Mouse (Mus musculus): ENCODE measurements around the gene Kcnn1.

Gene Kcnn1

DNA sequence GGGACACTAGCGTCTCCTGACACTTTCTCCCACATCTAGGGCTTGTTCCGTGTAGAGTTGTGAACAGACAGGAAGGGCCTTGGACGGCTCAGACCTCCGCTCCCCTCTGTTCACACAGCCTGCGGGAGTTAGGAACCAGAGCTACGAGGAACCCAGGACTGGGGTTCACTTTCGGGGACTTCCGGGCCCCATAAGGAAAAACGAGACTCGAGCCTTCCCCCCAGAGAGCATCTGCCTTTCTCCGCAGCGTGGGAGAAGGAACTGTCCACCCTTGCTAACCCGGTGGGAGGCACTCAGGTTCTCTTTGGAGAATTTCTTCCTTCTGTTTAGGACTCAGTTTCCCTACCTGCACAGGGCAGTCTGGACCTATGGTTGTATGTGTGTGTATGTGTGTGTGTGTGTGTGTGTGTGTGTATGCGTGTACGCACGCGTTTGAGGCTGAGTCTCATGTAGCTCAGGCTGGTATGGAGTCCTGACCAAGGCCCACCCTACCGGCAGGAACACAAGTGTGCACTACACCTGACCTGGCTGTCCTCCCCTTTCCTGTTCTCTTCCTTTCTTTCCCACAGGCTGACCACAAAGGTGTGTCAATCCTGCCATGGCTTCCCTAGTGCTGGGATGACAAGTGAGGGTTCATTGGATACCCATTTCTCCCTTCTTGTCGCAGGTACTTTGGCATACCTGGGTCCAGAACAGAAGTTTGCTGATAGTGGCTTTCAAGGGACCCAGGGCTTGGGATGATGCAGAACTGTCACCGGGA, 30.0 kb upstream of the Kcnn1 start:
- DNase-seq (ENCODE audit: low read depth), result no peak

DNA sequence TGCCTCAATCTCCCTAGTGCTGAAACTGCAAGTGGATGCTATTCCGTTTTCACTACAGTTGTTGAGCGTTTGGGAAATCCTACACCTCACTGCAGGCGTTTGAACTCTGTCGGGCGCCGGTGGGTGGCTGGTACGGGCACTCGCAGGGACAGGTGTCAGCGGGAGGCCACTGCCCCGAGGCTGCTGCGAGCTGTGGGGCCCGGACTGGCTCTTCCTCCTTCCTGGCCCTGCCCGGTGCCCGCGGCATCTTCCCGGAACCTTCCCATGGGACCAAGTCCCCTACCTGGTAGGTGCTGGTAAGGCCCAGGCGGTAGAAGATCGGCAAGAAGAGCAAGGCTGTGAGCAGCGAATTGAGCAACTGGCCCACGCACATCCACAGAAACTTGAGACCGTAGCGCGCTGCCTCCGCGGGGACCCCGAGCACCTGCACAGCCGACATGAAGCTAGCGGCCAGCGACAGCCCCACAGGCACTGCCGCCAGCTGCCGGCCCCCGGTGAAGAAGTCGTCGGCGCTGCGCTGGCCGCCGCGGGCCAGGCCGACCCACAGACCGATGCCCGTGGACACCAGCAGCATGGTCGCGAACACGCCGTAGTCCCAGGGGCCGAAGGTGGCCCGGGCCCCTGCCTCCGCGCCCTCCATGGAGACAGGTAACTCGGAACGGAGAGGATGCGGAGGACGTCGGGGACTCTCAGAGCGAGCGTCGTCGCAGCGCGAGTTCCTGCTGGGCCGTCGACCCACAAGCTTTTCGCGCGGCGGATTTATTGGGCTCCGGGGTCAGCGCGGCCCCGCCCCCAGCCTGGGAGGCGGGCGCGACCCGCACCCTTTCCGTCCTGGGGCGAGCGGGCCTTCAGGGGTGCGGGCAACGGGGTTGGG, 29.2 kb upstream of the Kcnn1 start, which contains the start of gene Slc5a5:
TSS of gene Slc5a5 (minus strand) at position 736 of the 874 bp plus-strand sequence.
- DNase-seq (ENCODE audit: low read depth), result no peak

DNA sequence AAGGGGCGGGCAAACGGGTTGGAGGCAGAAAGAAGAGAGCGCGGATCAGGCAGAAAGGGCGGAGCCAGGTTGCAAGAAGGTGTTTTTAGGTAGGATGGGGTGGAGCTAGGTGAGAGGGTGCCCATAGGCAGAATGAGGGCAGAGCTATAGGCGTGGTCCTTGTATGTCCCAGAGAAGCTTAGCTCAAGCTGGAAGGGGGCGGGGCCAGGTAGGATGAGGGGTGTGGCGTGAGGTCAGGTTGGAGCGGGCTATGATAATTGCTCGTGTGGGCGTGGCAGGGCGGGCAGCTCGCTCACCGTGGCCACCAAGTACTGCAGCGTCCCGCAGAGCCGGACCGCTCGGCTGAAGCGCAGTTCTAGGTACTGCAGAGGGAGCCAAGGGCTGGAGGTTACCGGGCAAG, 28.3 kb upstream of the Kcnn1 start:
- DNase-seq (ENCODE audit: low read depth), result no peak

DNA sequence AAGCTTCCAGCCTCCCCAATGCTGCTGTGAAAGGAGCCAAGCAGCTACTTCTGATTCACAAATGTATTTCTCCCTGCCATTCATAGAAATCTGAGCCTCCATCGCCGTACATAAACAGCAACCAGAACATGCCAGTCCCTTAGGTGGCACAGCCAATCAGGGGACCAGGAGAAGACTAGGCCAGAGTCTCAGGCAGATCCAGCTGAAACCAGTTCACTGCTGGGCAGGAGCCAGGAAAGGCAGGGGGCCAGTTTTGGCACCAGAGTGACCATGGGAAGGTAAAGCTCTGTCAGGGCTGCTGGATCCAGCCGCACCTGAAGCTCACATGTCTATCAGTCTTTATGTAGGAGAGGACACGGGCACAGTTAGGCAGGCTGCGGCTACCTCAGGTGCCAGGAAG, 27.6 kb upstream of the Kcnn1 start:
- DNase-seq (ENCODE audit: low read depth), result no peak

DNA sequence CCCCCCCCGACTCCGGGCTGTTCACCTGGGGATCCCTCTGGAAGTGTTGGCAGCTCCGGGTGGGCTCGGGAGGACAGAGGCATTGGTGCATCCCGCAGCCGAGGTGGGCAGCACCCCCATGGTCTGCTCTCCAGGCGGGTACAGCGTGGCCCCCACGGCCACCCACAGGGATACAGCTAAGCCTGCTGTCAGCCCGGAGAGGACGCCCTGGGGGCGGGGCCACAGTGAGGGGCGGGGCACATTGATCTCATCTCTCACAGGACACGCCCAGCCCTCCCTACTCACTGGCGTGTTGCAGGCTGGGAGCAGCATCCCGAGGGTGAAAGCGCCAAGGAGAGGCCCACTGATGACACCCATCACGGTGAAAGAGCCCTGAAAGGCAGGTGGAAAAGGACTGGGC, 24.6 kb upstream of the Kcnn1 start:
- no peak for DNase-seq (ENCODE audit: low read depth)

DNA sequence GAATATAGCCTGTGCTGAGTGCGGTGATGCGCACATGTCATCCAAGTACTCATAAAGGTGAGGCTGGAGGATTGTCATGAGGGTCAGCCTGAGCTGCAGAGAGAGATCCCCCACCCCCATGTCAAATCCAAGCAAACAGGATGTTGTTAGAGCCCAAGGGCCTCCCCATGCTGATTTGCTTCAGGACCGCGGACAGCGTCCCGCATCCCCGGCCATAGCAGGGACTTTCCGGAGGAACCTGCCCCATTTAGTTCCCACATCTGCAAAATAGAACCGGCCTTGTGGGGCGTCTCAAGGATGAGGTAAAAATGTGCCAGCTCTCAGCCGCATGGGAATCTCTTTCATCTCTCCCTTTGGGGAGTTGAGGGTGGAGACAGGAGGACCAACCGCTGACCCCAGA, 22.6 kb upstream of the Kcnn1 start:
- no peak for DNase-seq (ENCODE audit: low read depth)

DNA sequence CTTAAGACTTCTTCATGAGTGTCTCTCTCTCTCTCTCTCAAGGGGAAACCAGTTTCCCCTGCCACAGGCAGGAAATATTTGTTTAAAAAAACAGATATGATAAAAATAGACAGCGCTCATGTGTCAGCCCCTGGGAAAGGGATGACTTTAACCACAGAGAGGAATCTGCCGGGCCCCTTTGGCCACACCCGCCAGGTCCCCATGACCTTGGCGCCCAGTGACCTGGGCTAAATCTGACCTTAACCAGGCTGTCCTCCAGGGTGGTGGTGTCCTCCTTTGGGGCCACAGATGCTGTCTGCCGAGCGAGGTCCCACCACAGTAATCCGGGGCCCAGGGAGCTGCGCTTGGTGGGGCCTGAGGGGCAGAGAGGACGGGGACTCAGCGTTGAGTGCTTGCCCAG, 21.6 kb upstream of the Kcnn1 start:
- no peak for DNase-seq (ENCODE audit: low read depth)

DNA sequence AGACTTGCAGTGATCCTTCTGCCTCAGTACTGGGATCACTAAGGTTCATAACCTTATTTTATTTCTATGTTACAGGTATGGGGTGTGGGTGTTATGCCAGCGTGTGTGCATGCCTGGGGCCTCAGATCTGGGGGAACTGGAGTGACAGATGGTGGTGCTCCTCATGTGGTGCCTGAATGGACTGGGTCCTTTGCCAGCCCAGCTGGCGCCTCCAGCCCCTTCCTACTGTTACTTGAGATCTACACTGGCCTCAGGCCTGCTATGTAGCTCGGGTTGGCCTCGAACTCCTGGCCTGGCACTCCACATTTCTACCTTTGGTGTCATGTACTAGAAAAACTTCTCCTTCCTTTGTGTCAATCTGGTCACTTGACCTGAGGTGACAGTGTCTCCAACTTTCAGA, 21.1 kb upstream of the Kcnn1 start:
- no peak for DNase-seq (ENCODE audit: low read depth)

DNA sequence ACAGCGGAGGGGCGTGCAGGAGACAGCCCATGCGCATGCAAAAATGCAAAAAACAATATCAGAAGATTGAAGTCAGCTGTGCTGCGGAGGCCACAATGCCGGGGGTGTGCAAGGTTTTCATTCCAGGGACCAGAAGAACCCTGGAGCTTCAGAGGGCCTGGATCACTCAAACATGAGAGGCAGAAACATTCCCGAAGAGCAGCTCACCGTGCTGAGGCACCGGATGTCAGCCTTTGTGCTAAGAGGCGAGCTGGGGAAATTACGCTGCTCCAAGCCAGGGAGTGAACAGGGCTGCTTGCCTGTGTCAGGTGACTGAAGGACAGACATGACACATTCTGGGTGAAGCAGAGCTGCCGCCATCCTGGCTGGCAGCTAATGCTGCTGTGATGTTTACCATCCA, 17.5 kb upstream of the Kcnn1 start:
- no peak for DNase-seq (ENCODE audit: low read depth)

DNA sequence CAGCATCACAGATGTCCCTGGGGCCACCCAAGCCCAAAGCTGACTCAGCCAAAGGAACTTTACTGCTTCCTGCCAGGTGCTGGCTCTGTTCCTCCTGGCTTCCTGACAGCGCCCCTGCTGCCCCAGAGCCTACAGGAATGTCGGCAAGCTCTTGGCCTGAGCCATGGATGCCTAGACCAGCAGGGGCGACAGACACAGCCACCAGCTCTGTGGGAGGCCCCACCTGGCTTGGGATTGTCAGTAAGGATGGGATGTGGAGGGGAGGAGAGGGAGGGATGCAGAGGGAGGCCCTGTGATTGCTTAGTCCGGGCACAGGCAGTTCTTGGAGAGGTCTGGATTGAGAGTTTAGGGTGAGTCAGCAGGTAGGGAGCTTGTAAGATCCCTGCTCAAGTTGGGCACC, 17.1 kb upstream of the Kcnn1 start:
- DNase-seq (ENCODE audit: low read depth), result no peak

DNA sequence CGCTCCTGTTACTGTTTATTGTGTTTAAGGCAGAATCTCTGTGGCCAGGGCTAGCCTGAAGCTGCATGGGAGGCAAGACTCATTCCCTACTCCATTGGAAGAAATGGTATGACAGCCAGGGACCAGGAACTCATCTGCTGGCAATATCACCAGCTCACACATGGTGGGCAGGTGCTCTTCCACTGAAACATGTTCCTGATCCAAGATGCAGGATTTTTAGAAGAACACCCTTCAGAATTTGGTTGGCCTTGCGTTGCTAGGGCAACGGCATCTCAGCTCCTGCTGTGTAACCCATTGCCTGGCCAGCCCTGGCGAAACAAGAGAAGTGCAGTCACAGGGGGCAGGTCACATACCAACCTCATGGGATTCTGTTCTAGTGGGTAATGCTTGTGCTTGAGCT, 16.4 kb upstream of the Kcnn1 start:
- DNase-seq (ENCODE audit: low read depth), result no peak

DNA sequence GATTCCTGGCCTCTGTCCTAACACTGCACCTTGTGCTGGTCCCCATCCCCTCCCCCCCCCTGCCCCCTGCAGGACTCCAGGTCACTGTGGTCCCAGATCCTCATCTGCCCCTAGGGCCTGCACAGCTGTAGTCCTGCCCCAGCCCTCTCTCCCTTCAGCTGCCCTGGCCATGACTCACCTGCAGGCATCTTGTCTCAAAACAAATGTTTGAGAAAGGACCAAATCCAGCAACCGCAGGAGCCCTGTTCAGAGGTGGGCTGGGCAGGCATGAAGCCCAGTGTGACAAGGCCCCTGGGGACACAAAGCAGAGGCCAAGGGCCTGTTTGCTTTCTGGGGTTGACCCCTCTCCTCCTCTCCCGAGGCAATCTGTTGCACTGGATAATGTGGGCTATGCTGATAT, 15.1 kb upstream of the Kcnn1 start:
- DNase-seq (ENCODE audit: low read depth), result no peak

DNA sequence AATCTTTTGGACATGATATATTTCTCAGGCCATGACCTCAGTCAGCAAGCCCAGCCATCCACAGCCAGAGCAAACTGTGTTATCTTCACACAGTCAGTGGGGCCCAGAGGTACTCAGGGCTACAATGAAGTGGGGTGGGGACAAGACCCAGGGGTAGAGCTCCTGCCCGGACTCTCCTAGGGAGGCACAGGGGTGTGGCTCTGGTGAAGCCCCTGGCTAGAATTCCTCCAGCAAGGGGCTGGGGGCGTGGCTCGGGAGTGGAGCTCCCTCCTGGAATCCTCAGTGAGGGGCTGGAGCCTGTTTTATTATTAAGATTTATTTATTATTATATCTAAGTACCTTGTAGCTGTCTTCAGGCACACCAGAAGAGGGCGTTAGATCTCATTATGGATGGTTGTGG, 13.3 kb upstream of the Kcnn1 start:
- no peak for DNase-seq (ENCODE audit: low read depth)

DNA sequence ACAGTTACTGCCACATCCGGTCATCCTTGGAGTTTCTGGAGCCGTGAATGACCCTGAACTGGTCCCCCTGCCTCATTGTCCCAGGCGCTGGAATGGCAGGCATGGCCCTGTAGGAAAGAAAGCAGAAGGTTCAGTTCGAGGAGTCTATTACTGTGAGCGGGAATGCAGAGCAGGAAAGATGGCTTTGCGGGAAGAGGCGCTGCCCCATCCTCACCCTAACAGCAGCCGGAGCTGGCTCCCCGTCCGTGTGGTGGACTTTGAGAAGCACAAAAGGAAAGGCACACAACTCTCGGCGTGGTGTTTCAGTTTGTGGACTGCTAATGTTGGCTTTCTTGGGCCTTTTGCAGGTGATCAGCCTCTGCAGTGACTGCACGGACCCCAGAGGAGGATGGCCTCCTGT, 11.4 kb upstream of the Kcnn1 start:
- DNase-seq (ENCODE audit: low read depth), result no peak

DNA sequence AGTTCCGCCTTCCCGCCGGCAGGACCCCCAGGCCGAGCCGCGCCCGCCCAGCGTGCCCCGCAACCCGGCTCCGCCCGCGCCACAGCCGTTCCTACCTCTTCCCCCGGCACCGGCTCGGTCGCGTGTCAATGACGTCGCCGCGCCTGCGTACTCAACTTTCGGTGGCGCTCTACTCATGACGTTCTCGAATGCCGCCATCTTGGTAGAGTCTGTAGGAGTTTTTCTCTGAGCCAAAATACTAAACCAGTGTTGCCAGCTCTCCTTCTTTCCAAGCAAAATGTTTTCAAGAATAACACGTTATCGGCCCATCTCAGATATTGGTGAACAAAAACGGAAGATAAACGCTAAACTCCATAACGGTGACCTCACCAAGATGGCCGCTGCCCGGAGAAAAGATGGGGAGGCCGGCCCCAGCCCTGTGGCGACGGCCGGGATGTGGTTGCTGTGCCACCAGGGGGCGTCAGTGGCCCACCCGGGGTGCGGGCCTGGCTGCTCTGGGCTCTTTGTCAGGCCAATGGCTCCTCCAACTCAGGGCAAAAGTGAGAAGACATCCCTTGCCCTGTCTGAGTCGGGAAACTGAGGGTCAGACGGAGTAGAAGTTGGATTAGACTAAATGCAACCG, 10.4 kb upstream of the Kcnn1 start, which contains the start of gene Ccdc124:
TSS of gene Ccdc124 (minus strand) at position 572 of the 622 bp plus-strand sequence.
- peak; percentile 90 for DNase-seq (ENCODE audit: low read depth)

DNA sequence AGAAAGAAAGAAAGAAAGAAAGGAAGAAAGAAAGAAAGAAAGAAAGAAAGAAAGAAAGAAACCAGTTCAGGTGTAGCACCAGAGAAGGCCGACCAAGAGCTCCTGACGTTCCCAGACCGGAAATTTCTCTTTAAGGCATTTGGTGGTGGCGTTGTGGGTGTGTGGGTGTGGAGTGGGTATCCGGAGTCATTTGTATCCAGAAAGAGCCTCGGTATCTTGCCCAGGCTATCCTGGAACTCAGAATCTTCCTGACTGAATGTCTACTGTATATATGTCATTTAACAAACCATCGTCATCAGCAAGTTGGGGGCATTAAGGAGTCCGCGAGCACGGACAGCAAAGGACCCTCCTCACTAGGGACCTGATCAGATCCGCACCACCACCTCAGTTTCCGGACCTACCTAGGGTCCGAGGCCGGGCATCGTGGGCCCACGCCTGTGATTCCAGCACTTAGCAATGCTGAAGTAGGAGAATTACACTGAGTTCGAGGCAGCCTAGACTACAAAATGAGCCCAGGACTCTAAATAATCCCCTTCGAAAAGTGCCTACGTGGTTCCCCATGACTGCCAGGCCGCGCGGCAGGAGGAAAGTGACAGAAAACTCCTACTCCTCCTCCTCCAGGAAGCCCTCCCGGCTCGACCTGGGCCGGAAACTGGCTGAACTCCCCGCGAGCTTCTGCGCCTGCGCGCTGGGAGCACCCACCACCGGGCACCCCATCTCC, 9.7 kb upstream of the Kcnn1 start:
- no peak for DNase-seq (ENCODE audit: low read depth)

DNA sequence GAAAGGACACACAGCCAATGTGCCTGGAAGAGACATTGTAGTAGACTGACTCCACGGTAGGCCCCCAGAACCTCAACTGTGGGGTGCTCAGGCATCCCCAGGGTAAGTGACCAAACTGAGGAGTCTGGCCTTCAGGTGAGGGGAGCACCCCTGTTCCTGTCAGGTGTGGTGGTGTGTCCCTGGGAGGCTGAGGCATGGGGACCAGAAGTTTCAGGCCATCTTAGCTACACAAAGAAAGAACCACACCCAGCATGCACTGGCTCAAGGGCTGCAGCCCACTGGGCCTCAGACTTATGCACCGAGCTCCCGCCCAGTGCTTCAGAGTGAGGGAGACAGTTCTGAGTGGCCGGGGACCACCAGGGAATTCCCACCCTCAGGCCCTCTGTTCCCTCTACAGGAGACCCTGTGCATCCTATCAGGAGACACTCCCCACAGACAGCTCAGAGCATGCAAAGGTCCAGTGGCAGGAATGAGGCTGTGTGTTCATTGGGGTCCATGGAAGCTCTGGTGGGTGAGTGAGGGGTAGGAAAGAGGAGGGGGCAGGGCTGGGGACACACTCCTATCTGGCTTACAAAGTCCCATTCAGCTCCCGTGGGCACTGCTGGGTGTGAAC, 8.2 kb upstream of the Kcnn1 start:
- DNase-seq (ENCODE audit: low read depth), result no peak

DNA sequence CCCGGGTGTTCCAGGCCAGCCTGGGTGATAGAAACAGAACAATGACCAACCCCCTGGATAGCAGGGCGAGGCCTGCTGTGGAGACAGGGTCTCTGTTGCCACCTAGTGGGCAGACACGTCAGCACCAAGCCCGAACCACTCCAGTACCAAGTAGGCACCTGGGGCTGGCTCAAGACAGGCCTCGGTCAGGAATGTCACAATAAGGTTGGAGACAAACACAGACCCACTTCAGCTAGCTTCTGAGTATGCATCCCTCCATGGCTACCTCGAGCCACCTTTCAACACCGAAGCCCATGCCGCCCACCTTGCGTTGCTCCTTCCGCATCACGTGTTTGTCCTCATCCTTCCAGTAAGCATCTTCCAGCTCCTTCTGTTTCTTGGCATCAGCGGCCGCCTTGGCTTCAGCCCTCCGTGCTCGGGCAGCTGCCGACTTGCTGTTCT, 6.6 kb upstream of the Kcnn1 start:
- peak; percentile 73 for DNase-seq (ENCODE audit: low read depth)

DNA sequence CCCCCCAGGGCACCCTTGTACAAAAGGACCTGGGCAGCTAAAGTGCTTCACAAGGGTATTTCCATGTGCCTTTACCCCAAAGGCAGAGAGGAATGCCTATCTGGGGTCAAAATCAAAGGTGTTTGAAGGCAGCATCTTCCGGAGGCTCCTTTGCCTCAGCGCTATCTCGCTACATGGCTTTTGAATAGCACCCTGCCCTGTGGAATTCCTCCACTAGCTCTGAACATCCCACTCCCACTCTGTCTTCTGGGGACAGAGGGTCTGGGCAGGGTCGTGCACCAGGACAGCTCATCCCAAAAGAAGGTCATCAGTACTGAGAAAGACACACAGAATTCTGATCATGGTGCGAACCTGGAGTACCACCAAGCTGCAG, 6.1 kb upstream of the Kcnn1 start:
- DNase-seq (ENCODE audit: low read depth), result no peak

DNA sequence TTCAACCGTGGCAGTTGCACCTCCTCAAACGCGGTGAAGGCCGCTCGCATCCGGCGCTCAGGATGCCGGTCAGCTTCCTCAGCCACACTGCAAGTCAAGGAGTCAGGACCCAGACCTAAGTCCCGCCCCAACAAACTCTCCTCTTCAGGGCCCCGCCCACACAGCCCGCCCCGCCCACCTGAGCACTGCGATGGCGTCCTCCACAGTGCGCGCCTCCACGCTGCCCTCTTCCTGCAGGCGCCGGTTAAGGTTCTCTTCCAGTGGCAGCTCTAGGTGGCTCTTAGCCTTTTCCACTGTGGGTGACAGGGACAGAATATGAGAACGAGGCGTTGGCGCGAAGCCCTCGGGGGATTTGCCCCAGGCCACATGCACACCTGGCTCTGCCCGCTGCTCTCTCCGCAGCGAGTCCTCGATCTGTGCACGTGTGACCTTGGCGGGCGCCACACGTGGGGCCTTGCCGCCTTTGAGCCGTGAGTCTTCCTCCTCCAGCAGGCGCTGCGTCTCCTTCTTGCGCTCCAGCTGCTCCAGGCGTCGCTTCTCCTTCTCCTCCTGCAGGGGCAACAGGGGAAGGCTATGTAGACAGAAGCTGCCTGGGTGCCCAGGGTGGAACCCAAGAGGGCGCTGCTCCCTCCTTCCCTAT, 5.6 kb upstream of the Kcnn1 start:
- peak; percentile 65 for DNase-seq (ENCODE audit: low read depth)

DNA sequence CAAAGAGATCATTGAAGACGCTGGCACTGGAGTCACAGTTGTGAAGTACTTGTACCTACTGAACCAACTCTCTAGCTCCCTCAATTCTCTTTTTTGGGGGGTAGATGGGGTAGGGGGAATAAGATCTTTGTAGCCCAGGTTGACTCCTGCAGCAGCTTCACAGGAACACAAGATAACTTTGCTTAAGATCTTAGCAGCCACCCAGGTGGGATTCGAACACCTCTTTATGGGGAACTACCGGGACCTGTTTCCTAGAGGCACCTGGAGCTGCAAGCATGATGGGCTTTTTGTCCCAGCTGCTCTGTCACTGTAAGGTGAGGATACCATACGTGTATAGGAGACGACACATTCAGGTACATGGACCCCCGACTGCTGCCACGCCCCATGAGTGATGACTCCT, 3.5 kb upstream of the Kcnn1 start:
- no peak for DNase-seq (ENCODE audit: low read depth)
